Mouse (Mus musculus): ENCODE data around the gene Pkp4. TPM values are rescaled to one million over a fixed set of nuclear protein-coding genes. Genes with fewer than 3 reads are reported as not detected.

The Pkp4 gene
- polyA plus RNA-seq, 1 experiment from 2014 or later: 25.1 TPM

GRCm38 (mm10) chr2:59186122-59186521 lies 25.5 kb downstream of the Pkp4 start:
- H3K27ac ChIP-seq: no peak overlapping the region
- no peaks in the 10 kb centered on the region for H3K36me3 ChIP-seq
- H3K4me2 ChIP-seq (replicated peaks): no peak overlapping the region
- no peaks in the 10 kb centered on the region for H3K27me3 ChIP-seq
- WGBS: 91% methylated on average over 8 of the region's 8 CpGs
- no peaks in the 10 kb centered on the region for H3K9me3 ChIP-seq
- H3K4me1 ChIP-seq: no peaks in the 10 kb centered on the region
- no peak for ATAC-seq (ENCODE audit: insufficient number of reproducible peaks, insufficient read depth, low FRiP score, low TSS enrichment)
- H3K4me3 ChIP-seq: no peak overlapping the region
- no peak overlapping the region for H3K9ac ChIP-seq

GRCm38 (mm10) chr2:59186966-59187365 lies 26.3 kb downstream of the Pkp4 start:
- Histone ChIP-seq H3K9ac (no peak overlapping the region), H3K27me3 (no peaks in the 10 kb centered on the region), H3K27ac (no peak overlapping the region), H3K9me3 (no peaks in the 10 kb centered on the region), H3K4me3 (no peak overlapping the region), H3K36me3 (no peaks in the 10 kb centered on the region), H3K4me2 (replicated peaks) (no peak overlapping the region), H3K4me1 (0 out of 2 replicates have a peak, but pooled peaks cover 2% of the 10 kb centered on the region)
- 94% methylated on average over 6 of the region's 6 CpGs for WGBS
- ATAC-seq (ENCODE audit: insufficient number of reproducible peaks, insufficient read depth, low FRiP score, low TSS enrichment): no peak

GRCm38 (mm10) chr2:59188306-59188705 lies 27.7 kb downstream of the Pkp4 start:
- no peak for ATAC-seq (ENCODE audit: insufficient number of reproducible peaks, insufficient read depth, low FRiP score, low TSS enrichment)
- Histone ChIP-seq H3K27me3 (no peaks in the 10 kb centered on the region), H3K9ac (no peak overlapping the region), H3K4me3 (no peak overlapping the region), H3K4me2 (replicated peaks) (no peak overlapping the region), H3K36me3 (no peaks in the 10 kb centered on the region), H3K27ac (no peak overlapping the region), H3K4me1 (0 out of 2 replicates have a peak, but pooled peaks cover 3% of the 10 kb centered on the region), H3K9me3 (no peaks in the 10 kb centered on the region)
- WGBS: 82% methylated on average over 8 of the region's 8 CpGs

GRCm38 (mm10) chr2:59189661-59190185 lies 29.1 kb downstream of the Pkp4 start:
- no peak for ATAC-seq (ENCODE audit: insufficient number of reproducible peaks, insufficient read depth, low FRiP score, low TSS enrichment)
- no peaks in the 10 kb centered on the region for H3K36me3 ChIP-seq
- 93% methylated on average over 5 of the region's 5 CpGs for WGBS
- no peaks in the 10 kb centered on the region for H3K27me3 ChIP-seq
- no peak overlapping the region for H3K4me3 ChIP-seq
- no peak overlapping the region for H3K4me2 ChIP-seq (replicated peaks)
- no peaks in the 10 kb centered on the region for H3K9me3 ChIP-seq
- no peak overlapping the region for H3K27ac ChIP-seq
- H3K9ac ChIP-seq: no peak overlapping the region
- H3K4me1 ChIP-seq: 0 out of 2 replicates have a peak, but pooled peaks cover 3% of the 10 kb centered on the region

GRCm38 (mm10) chr2:59190186-59190585 lies 29.5 kb downstream of the Pkp4 start:
- no peaks in the 10 kb centered on the region for H3K36me3 ChIP-seq

GRCm38 (mm10) chr2:59191466-59191865 lies 30.8 kb downstream of the Pkp4 start:
- Histone ChIP-seq H3K36me3 (no peaks in the 10 kb centered on the region), H3K9me3 (no peaks in the 10 kb centered on the region), H3K4me2 (replicated peaks) (no peak overlapping the region), H3K27me3 (no peaks in the 10 kb centered on the region), H3K4me3 (no peak overlapping the region), H3K4me1 (0 out of 2 replicates have a peak, but pooled peaks cover 3% of the 10 kb centered on the region), H3K27ac (no peak overlapping the region), H3K9ac (no peak overlapping the region)
- ATAC-seq (ENCODE audit: insufficient number of reproducible peaks, insufficient read depth, low FRiP score, low TSS enrichment): no peak
- WGBS: 79% methylated on average over 8 of the region's 8 CpGs

More at GRCm38 (mm10) chr2:59190186-59190585, 29.5 kb downstream of the Pkp4 start:
- 0 out of 2 replicates have a peak, but pooled peaks cover 3% of the 10 kb centered on the region for H3K4me1 ChIP-seq
- 88% methylated on average over 10 of the region's 10 CpGs for WGBS
- no peak overlapping the region for H3K4me3 ChIP-seq
- no peak for ATAC-seq (ENCODE audit: insufficient number of reproducible peaks, insufficient read depth, low FRiP score, low TSS enrichment)
- H3K9ac ChIP-seq: no peak overlapping the region
- H3K9me3 ChIP-seq: no peaks in the 10 kb centered on the region
- no peak overlapping the region for H3K27ac ChIP-seq
- no peaks in the 10 kb centered on the region for H3K27me3 ChIP-seq
- no peak overlapping the region for H3K4me2 ChIP-seq (replicated peaks)

- WGBS: 75% methylated on average over 5 of the region's 5 CpGs
- H3K4me3 ChIP-seq: no peak overlapping the region
These were observed 32.5 kb downstream of the Pkp4 start for GRCm38 (mm10) chr2:59193117-59193516.

GRCm38 (mm10) chr2:59197156-59197555 lies 36.5 kb downstream of the Pkp4 start:
- no peaks in the 10 kb centered on the region for H3K36me3 ChIP-seq
- WGBS: 85% methylated on average over 4 of the region's 4 CpGs
- H3K27ac ChIP-seq: no peak overlapping the region
- H3K9me3 ChIP-seq: no peaks in the 10 kb centered on the region
- H3K27me3 ChIP-seq: no peaks in the 10 kb centered on the region
- no peak overlapping the region for H3K9ac ChIP-seq
- ATAC-seq (ENCODE audit: insufficient number of reproducible peaks, insufficient read depth, low FRiP score, low TSS enrichment): no peak
- no peak overlapping the region for H3K4me2 ChIP-seq (replicated peaks)
- no peak overlapping the region for H3K4me3 ChIP-seq
- no peaks in the 10 kb centered on the region for H3K4me1 ChIP-seq

More at GRCm38 (mm10) chr2:59193117-59193516, 32.5 kb downstream of the Pkp4 start:
- H3K9me3 ChIP-seq: no peaks in the 10 kb centered on the region
- H3K4me2 ChIP-seq (replicated peaks): no peak overlapping the region
- H3K4me1 ChIP-seq: 0 out of 2 replicates have a peak, but pooled peaks cover 3% of the 10 kb centered on the region
- H3K36me3 ChIP-seq: no peaks in the 10 kb centered on the region
- no peak overlapping the region for H3K9ac ChIP-seq
- H3K27me3 ChIP-seq: no peaks in the 10 kb centered on the region
- no peak overlapping the region for H3K27ac ChIP-seq
- no peak for ATAC-seq (ENCODE audit: insufficient number of reproducible peaks, insufficient read depth, low FRiP score, low TSS enrichment)

- Histone ChIP-seq H3K4me2 (replicated peaks) (no peak overlapping the region), H3K4me1 (peaks cover 10% of the 10 kb centered on the region), H3K27me3 (no peaks in the 10 kb centered on the region), H3K9ac (no peak overlapping the region), H3K27ac (no peak overlapping the region), H3K9me3 (no peaks in the 10 kb centered on the region), H3K36me3 (no peaks in the 10 kb centered on the region), H3K4me3 (no peak overlapping the region)
- 94% methylated on average over 5 of the region's 5 CpGs for WGBS
- ATAC-seq (ENCODE audit: insufficient number of reproducible peaks, insufficient read depth, low FRiP score, low TSS enrichment): no peak
These were observed 38.9 kb downstream of the Pkp4 start for GRCm38 (mm10) chr2:59199476-59199976.

- H3K4me3 ChIP-seq: no peak overlapping the region
- no peak; the same call in 1 of the 2 replicates for ATAC-seq (ENCODE audit: insufficient number of reproducible peaks, insufficient read depth, low FRiP score, low TSS enrichment)
- no peaks in the 10 kb centered on the region for H3K36me3 ChIP-seq
- H3K4me1 ChIP-seq: peaks cover 10% of the 10 kb centered on the region
- no peaks in the 10 kb centered on the region for H3K27me3 ChIP-seq
- WGBS: 81% methylated on average over 3 of the region's 3 CpGs
- no peak overlapping the region for H3K4me2 ChIP-seq (replicated peaks)
- no peaks in the 10 kb centered on the region for H3K9me3 ChIP-seq
- H3K27ac ChIP-seq: 0 out of 2 replicates have a peak overlapping the region, but pooled peaks have one; percentile 7
- H3K9ac ChIP-seq: no peak overlapping the region
These were observed 39.9 kb downstream of the Pkp4 start for GRCm38 (mm10) chr2:59200511-59200910.

GRCm38 (mm10) chr2:59202930-59203329 lies 42.3 kb downstream of the Pkp4 start:
- no peak overlapping the region for H3K9ac ChIP-seq
- no peaks in the 10 kb centered on the region for H3K27me3 ChIP-seq
- WGBS: 77% methylated on average over 5 of the region's 5 CpGs
- no peak overlapping the region for H3K27ac ChIP-seq
- H3K9me3 ChIP-seq: no peaks in the 10 kb centered on the region
- peaks cover 10% of the 10 kb centered on the region for H3K4me1 ChIP-seq
- H3K36me3 ChIP-seq: no peaks in the 10 kb centered on the region
- no peak for ATAC-seq (ENCODE audit: insufficient number of reproducible peaks, insufficient read depth, low FRiP score, low TSS enrichment)
- no peak overlapping the region for H3K4me3 ChIP-seq
- no peak overlapping the region for H3K4me2 ChIP-seq (replicated peaks)

GRCm38 (mm10) chr2:59203627-59204425 lies 43.2 kb downstream of the Pkp4 start:
- Histone ChIP-seq H3K36me3 (no peaks in the 10 kb centered on the region), H3K9me3 (no peaks in the 10 kb centered on the region), H3K4me1 (peaks cover 10% of the 10 kb centered on the region), H3K27ac (no peak overlapping the region), H3K4me3 (no peak overlapping the region), H3K4me2 (replicated peaks) (no peak overlapping the region), H3K9ac (no peak overlapping the region), H3K27me3 (no peaks in the 10 kb centered on the region)
- WGBS: 41% methylated on average over 3 of the region's 3 CpGs
- no peak; the same call in 1 of the 2 replicates for ATAC-seq (ENCODE audit: insufficient number of reproducible peaks, insufficient read depth, low FRiP score, low TSS enrichment)

All from embryonic facial prominence, embryonic 12.5 days (tissue).